Mouse (Mus musculus): Measurements from ENCODE around the gene Heg1. TPM values are rescaled to one million over a fixed set of nuclear protein-coding genes. Genes with fewer than 3 reads are reported as not detected.

Heg1 gene
- polyA plus RNA-seq, 1 experiment from 2014 or later, result 11.7 TPM

DNA sequence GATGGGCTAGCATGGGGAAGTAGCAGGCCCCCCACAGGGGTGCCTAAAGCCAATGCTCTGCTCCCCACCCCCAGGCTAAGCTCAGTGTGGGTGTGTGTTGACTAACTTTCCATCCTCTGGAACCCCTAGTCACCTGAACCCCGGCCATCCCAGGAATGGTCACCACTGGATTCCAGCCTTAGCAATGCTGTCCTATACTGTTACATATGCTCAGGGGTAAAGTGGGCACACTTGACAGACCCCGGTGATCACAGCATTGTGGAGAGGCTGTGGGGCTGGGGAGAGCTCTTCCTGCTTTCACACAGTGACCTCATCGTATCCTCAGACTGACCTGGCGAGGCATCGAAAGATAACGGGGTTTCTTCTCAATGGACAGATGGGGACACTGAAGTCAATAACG, 3.9 kb upstream of the Heg1 start:
- 88% methylated on average over 7 of the region's 7 CpGs for WGBS
- H3K4me2 ChIP-seq, result no peak overlapping the region
- no peaks in the 10 kb centered on the region for H3K36me3 ChIP-seq
- no peak overlapping the region for H3K4me3 ChIP-seq
- H3K27ac ChIP-seq (replicated peaks), result no peak overlapping the region
- no peaks in the 10 kb centered on the region for H3K9me3 ChIP-seq
- H3K9ac ChIP-seq, result no peak overlapping the region
- ATAC-seq (ENCODE audit: low FRiP score, low read depth), result no peak
- no peaks in the 10 kb centered on the region for H3K27me3 ChIP-seq
- H3K4me1 ChIP-seq (replicated peaks), result peaks cover 9% of the 10 kb centered on the region

GRCm38 (mm10) chr16:33680816-33681215, 3.4 kb upstream of the Heg1 start:
- no peaks in the 10 kb centered on the region for H3K36me3 ChIP-seq
- no peaks in the 10 kb centered on the region for H3K27me3 ChIP-seq
- no peak overlapping the region for H3K4me2 ChIP-seq
- no peaks in the 10 kb centered on the region for H3K9me3 ChIP-seq
- H3K27ac ChIP-seq (replicated peaks), result no peak overlapping the region
- peaks cover 13% of the 10 kb centered on the region for H3K4me1 ChIP-seq (replicated peaks)
- no peak overlapping the region for H3K4me3 ChIP-seq
- 62% methylated on average over 10 of the region's 10 CpGs for WGBS
- ATAC-seq (ENCODE audit: low FRiP score, low read depth), result no peak
- H3K9ac ChIP-seq, result no peak overlapping the region

DNA sequence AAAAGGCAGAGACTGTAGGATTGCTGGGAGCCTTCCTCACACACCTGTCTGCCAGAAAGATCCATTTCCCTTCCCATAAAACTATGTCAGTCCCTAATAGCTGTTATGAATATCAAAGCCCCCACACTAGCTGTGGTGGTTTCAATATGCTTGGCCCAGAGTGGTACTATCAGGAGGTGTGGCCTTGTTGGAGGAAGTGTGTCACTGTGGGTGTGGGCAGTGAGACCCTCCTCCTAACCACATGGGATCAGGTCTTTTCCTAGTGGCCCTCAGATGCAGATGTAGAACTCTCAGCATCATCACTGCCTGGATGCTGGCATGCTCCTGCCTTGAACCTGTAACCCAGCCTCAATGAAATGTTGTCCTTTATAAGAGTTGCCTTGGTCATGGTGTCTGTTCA, 2.5 kb upstream of the Heg1 start:
- Histone ChIP-seq H3K4me2 (no peak overlapping the region), H3K9me3 (no peaks in the 10 kb centered on the region), H3K4me3 (no peak overlapping the region), H3K9ac (no peak overlapping the region), H3K36me3 (no peaks in the 10 kb centered on the region), H3K27ac (replicated peaks) (no peak overlapping the region), H3K4me1 (replicated peaks) (peaks cover 22% of the 10 kb centered on the region), H3K27me3 (no peaks in the 10 kb centered on the region)
- no peak for ATAC-seq (ENCODE audit: low FRiP score, low read depth)

- ATAC-seq (ENCODE audit: low FRiP score, low read depth), result no peak
- 87% methylated on average over 3 of the region's 3 CpGs for WGBS
- H3K9ac ChIP-seq, result no peak overlapping the region
- no peak overlapping the region for H3K4me3 ChIP-seq
- H3K27ac ChIP-seq (replicated peaks), result no peak overlapping the region
- H3K4me2 ChIP-seq, result no peak overlapping the region
- no peaks in the 10 kb centered on the region for H3K27me3 ChIP-seq
- no peaks in the 10 kb centered on the region for H3K9me3 ChIP-seq
- no peaks in the 10 kb centered on the region for H3K36me3 ChIP-seq
- peaks cover 32% of the 10 kb centered on the region for H3K4me1 ChIP-seq (replicated peaks)
Observed at GRCm38 (mm10) chr16:33682651-33683050, 1.5 kb upstream of the Heg1 start.

GRCm38 (mm10) chr16:33683206-33684161, 686 bp upstream of the Heg1 start:
- 61% methylated on average over 13 of the region's 13 CpGs for WGBS
- Histone ChIP-seq H3K4me3 (peak overlapping the region; percentile 64), H3K27ac (replicated peaks) (peak overlapping the region; percentile 58; the same call in 1 of the 2 replicates), H3K9me3 (no peaks in the 10 kb centered on the region), H3K36me3 (no peaks in the 10 kb centered on the region), H3K4me2 (peak overlapping the region; percentile 93), H3K27me3 (no peaks in the 10 kb centered on the region), H3K9ac (no peak overlapping the region), H3K4me1 (replicated peaks) (peaks cover 40% of the 10 kb centered on the region)
- ATAC-seq (ENCODE audit: low FRiP score, low read depth), result 0 out of 2 replicates have a peak, but pooled peaks have one; percentile 5

DNA sequence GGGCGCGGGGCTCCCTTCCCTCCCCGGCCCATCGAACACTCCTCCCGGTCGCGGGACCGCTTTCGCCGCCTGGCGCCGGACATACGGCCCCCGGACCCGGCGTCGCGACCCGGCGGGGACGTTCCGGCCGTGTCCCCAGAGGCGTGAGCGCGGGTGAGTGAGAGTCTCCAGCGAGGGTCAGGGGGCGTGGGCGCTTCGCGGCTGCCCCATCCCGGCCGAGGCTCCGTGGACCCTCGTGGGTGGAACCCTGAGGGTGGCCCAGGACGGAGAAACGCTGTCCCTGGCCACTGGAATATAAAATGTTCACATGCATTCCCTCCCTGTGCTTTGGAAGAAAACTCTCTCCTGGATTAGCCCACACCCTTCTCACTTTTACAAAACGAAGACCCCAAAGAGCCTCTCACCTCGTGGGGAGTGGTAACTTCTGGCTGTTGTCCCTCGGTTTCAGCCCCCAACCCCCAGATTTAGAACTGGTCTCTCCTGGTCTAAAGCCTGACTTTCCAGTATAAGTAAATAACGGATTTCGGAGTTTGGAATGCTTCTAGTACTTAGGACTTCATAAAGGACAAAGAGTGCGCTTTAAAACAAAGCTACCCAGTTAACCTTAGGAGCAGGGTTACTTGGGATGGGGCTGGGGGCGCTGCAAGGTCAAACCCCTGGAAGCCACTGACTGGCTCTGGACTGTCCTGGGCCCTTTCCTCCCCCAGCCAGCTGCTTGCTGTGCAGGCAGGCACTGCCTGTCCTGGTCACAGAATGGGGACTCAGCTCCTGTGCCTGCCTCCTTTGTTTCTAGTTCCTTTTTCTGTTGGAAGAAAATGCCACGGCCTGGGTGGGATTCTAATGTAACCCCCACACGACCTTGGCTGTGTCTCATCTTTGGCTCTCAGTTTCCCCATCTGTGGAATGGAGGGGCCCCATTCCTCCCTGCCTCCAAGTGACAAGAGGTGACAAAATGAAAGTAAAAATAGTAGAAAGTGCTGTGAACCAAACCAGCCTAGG, 832 bp downstream of the Heg1 start:
- H3K27ac ChIP-seq (replicated peaks), result peak overlapping the region; percentile 58
- no peaks in the 10 kb centered on the region for H3K9me3 ChIP-seq
- H3K4me2 ChIP-seq, result peak overlapping the region; percentile 93
- under 1% methylated on average over 28 of the region's 46 CpGs for WGBS
- peak; percentile 62; the same call in 1 of the 2 replicates for ATAC-seq (ENCODE audit: low FRiP score, low read depth)
- peak overlapping the region; percentile 64 for H3K4me3 ChIP-seq
- H3K9ac ChIP-seq, result peak overlapping the region; percentile 74
- H3K36me3 ChIP-seq, result no peaks in the 10 kb centered on the region
- H3K4me1 ChIP-seq (replicated peaks), result peaks cover 40% of the 10 kb centered on the region
- H3K27me3 ChIP-seq, result no peaks in the 10 kb centered on the region

- no peak for ATAC-seq (ENCODE audit: low FRiP score, low read depth)
- no peaks in the 10 kb centered on the region for H3K27me3 ChIP-seq
- 77% methylated on average over 1 of the region's 1 CpGs for WGBS
- H3K4me2 ChIP-seq, result peak overlapping the region; percentile 93
- H3K36me3 ChIP-seq, result no peaks in the 10 kb centered on the region
- no peaks in the 10 kb centered on the region for H3K9me3 ChIP-seq
- peak overlapping the region; percentile 74; the same call in 1 of the 2 replicates for H3K9ac ChIP-seq
- no peak overlapping the region for H3K27ac ChIP-seq (replicated peaks)
- H3K4me3 ChIP-seq, result peak overlapping the region; percentile 64
- peaks cover 45% of the 10 kb centered on the region for H3K4me1 ChIP-seq (replicated peaks)
Observed at GRCm38 (mm10) chr16:33686056-33686455, 1.9 kb downstream of the Heg1 start.

GRCm38 (mm10) chr16:33687724-33688123, 3.6 kb downstream of the Heg1 start:
- H3K36me3 ChIP-seq, result no peaks in the 10 kb centered on the region
- no peaks in the 10 kb centered on the region for H3K9me3 ChIP-seq
- no peak overlapping the region for H3K9ac ChIP-seq
- no peak overlapping the region for H3K27ac ChIP-seq (replicated peaks)
- peak overlapping the region; percentile 93 for H3K4me2 ChIP-seq
- no peaks in the 10 kb centered on the region for H3K27me3 ChIP-seq
- 74% methylated on average over 3 of the region's 3 CpGs for WGBS
- no peak overlapping the region for H3K4me3 ChIP-seq
- peaks cover 49% of the 10 kb centered on the region for H3K4me1 ChIP-seq (replicated peaks)
- no peak for ATAC-seq (ENCODE audit: low FRiP score, low read depth)

GRCm38 (mm10) chr16:33690975-33691747, 7.0 kb downstream of the Heg1 start:
- H3K36me3 ChIP-seq, result no peaks in the 10 kb centered on the region
- no peak for ATAC-seq (ENCODE audit: low FRiP score, low read depth)
- H3K27me3 ChIP-seq, result no peaks in the 10 kb centered on the region
- H3K27ac ChIP-seq (replicated peaks), result no peak overlapping the region
- H3K4me3 ChIP-seq, result no peak overlapping the region
- no peak overlapping the region for H3K9ac ChIP-seq
- 84% methylated on average over 6 of the region's 6 CpGs for WGBS
- H3K9me3 ChIP-seq, result no peaks in the 10 kb centered on the region
- H3K4me1 ChIP-seq (replicated peaks), result peaks cover 32% of the 10 kb centered on the region
- H3K4me2 ChIP-seq, result no peak overlapping the region

GRCm38 (mm10) chr16:33693553-33693952, 9.4 kb downstream of the Heg1 start:
- Histone ChIP-seq H3K9ac (no peak overlapping the region), H3K4me3 (no peak overlapping the region), H3K4me1 (replicated peaks) (peaks cover 29% of the 10 kb centered on the region), H3K27ac (replicated peaks) (no peak overlapping the region), H3K4me2 (no peak overlapping the region), H3K27me3 (no peaks in the 10 kb centered on the region), H3K36me3 (no peaks in the 10 kb centered on the region), H3K9me3 (no peaks in the 10 kb centered on the region)
- no peak for ATAC-seq (ENCODE audit: low FRiP score, low read depth)
- WGBS, result 87% methylated on average over 1 of the region's 1 CpGs

DNA sequence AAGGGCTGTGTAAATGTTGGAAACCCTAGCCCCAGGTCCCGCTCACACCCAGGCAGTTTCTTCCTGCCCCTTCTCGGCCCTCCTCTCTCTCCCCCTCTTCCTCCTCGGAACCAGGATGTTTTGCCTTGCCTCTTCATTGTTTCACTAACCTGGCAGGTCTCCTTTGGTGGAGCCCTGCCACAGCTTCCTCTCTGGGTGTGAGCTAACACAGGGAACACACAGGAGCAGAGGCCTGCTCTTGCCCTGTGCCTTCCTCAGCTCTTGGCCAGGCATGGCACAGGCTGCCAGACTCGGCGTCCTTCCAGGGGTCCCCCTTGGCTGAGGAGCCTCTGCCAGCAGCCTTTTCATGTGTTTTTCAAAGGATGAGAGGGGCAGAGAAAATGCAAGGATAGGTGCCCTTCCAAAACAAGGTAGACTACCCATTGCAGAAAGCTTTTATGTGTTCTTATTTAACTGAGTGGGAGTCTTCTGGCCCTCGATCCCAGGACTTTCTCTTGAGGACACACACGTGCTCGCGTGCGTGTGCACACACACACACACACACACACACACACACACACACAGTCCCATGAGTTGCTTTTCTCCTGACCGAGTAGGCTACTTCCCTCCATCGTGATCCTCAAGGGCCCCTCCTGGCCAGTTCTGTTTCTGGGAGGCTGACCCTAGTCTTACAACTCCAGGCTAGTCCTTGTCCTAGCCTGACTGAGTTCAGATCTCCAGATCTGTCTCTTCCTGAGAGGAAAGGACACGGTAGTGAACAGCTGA, 12.8 kb downstream of the Heg1 start:
- 0 out of 2 replicates have a peak, but pooled peaks have one; percentile 32 for ATAC-seq (ENCODE audit: low FRiP score, low read depth)

More for the DNA sequence above, 12.8 kb downstream of the Heg1 start:
- no peak overlapping the region for H3K4me3 ChIP-seq
- no peaks in the 10 kb centered on the region for H3K9me3 ChIP-seq
- H3K27ac ChIP-seq (replicated peaks), result peak overlapping the region; percentile 67
- H3K9ac ChIP-seq, result no peak overlapping the region
- H3K27me3 ChIP-seq, result no peaks in the 10 kb centered on the region
- no peaks in the 10 kb centered on the region for H3K36me3 ChIP-seq
- 59% methylated on average over 13 of the region's 13 CpGs for WGBS
- H3K4me2 ChIP-seq, result no peak overlapping the region
- H3K4me1 ChIP-seq (replicated peaks), result peaks cover 35% of the 10 kb centered on the region

All from hindbrain, embryonic 15.5 days (tissue).